Mouse (Mus musculus): ENCODE results near the gene Gfi1b. TPM values are rescaled to one million over a fixed set of nuclear protein-coding genes. Genes with fewer than 3 reads are reported as not detected.
A peak's percentile ranks its signal among the peaks of the same experiment; 100 is the strongest.

Gfi1b gene
- polyA plus RNA-seq (2015; fragmentation: Nextera tagmentation; extraction: Ambion mirVana): 0.34 TPM in 1 of 2 replicates, not detected in the other

DNA sequence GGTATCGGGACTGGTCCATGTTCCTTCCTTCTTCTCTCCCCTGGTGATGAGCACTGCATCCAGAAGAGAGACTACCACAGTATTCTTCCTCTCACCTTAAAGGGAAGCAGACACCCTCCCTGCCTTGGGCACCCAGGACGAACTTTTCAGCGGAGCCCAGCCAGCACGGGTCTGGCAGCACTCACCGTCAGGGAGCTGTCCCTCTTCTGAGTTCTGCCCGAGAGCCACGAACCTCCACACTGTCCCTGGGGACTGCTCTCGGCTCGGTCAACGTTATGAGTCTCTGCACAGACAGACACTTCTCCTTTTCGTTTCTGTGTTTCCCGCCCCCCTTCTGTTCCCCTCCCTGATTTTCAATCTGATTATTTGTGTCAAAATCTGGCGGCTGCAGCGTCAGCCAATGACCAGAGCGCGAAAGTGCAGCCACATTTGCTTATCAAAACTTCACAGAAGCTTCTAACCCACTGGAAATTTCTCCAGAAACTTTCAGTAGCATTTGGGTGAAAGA lies at the start of gene Gfi1b:
Gfi1b (minus strand) TSS at position 319 of the 508 bp plus-strand sequence.
- no peaks in the 10 kb centered on the region for H3K36me3 ChIP-seq (ENCODE audit: control insufficient read depth, insufficient read depth)
- no peak within 1 kb of the TSS for H3K9ac ChIP-seq (ENCODE audit: low read depth, low read length)
- H3K4me3 ChIP-seq (ENCODE audit: low read depth, low read length): no peak within 1 kb of the TSS
- 7% methylated on average over 16 of the region's 16 CpGs for WGBS
- H3K27me3 ChIP-seq (replicated peaks; ENCODE audit: control insufficient read depth, insufficient read depth, low read length): peaks cover 9% of the 10 kb centered on the region
- TF ChIP-seq CTCF (IDR thresholded peaks at IDR 0.05; ENCODE audit: low read depth): no peak
- H3K9me3 ChIP-seq (ENCODE audit: control insufficient read depth): no peaks in the 10 kb centered on the region
- no peak for ATAC-seq
- no peak within 1 kb of the TSS for H3K27ac ChIP-seq (ENCODE audit: low read depth, low read length)
- H3K4me2 ChIP-seq (replicated peaks; ENCODE audit: low read depth): no peak within 1 kb of the TSS
- H3K4me1 ChIP-seq (replicated peaks; ENCODE audit: control insufficient read depth, insufficient read depth, low read length): no peaks in the 10 kb centered on the region

DNA sequence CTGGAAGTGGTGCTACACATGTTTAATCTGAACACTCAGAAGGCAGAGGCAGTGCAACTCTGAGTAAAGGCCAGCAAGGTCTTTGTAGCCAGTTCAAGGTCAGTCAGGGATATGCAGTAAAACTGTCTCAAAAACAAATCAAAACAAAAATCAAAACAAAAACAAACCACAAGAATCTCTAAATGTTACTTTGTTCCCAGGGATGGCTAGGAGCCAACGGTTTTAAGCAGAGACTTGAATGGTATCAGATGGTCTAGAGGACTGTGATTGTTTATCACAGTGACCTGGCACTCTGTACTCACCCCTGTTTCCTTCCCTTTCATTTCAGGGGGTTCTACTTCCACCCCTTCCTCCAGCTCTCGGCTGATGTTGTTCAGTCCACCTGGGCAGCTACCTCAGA lies 49.7 kb upstream of the Gfi1b start:
- WGBS: 84% methylated on average over 2 of the region's 2 CpGs
- ATAC-seq: no peak
- Histone ChIP-seq H3K9me3 (ENCODE audit: control insufficient read depth) (no peaks in the 10 kb centered on the region), H3K9ac (ENCODE audit: low read depth, low read length) (no peak overlapping the region), H3K27ac (ENCODE audit: low read depth, low read length) (no peak overlapping the region), H3K27me3 (replicated peaks; ENCODE audit: control insufficient read depth, insufficient read depth, low read length) (no peaks in the 10 kb centered on the region), H3K4me1 (replicated peaks; ENCODE audit: control insufficient read depth, insufficient read depth, low read length) (no peaks in the 10 kb centered on the region), H3K4me2 (replicated peaks; ENCODE audit: low read depth) (no peak overlapping the region), H3K36me3 (ENCODE audit: control insufficient read depth, insufficient read depth) (peaks cover 80% of the 10 kb centered on the region), H3K4me3 (ENCODE audit: low read depth, low read length) (no peak overlapping the region)
- no peak for TF ChIP-seq CTCF (IDR thresholded peaks at IDR 0.05; ENCODE audit: low read depth)

DNA sequence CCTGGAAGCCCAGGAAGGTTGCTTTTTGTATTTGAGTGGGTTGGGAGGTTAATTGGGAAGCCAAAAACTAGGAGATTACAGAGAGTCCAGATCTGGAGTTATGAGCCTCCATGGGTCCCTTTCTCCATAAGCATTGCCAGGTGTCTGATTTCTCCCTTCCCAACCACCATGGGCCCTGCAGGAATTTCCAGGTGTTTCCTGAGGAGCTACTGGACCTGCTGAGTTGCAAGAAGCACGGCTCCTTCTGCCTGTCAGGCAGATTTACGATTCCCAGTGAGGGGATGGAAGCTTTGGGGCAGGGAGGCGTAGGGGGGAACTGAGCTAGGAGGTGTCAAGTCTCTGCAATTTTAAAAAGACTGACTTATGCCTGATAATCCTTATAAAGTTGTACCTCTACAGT lies 44.0 kb upstream of the Gfi1b start:
- 71% methylated on average over 3 of the region's 3 CpGs for WGBS
- H3K36me3 ChIP-seq (ENCODE audit: control insufficient read depth, insufficient read depth): peaks cover 73% of the 10 kb centered on the region
- H3K4me1 ChIP-seq (replicated peaks; ENCODE audit: control insufficient read depth, insufficient read depth, low read length): no peaks in the 10 kb centered on the region
- no peak overlapping the region for H3K27ac ChIP-seq (ENCODE audit: low read depth, low read length)
- no peaks in the 10 kb centered on the region for H3K27me3 ChIP-seq (replicated peaks; ENCODE audit: control insufficient read depth, insufficient read depth, low read length)
- TF ChIP-seq CTCF (IDR thresholded peaks at IDR 0.05; ENCODE audit: low read depth): no peak
- ATAC-seq: no peak
- no peak overlapping the region for H3K4me2 ChIP-seq (replicated peaks; ENCODE audit: low read depth)
- H3K4me3 ChIP-seq (ENCODE audit: low read depth, low read length): no peak overlapping the region
- no peaks in the 10 kb centered on the region for H3K9me3 ChIP-seq (ENCODE audit: control insufficient read depth)
- H3K9ac ChIP-seq (ENCODE audit: low read depth, low read length): no peak overlapping the region

DNA sequence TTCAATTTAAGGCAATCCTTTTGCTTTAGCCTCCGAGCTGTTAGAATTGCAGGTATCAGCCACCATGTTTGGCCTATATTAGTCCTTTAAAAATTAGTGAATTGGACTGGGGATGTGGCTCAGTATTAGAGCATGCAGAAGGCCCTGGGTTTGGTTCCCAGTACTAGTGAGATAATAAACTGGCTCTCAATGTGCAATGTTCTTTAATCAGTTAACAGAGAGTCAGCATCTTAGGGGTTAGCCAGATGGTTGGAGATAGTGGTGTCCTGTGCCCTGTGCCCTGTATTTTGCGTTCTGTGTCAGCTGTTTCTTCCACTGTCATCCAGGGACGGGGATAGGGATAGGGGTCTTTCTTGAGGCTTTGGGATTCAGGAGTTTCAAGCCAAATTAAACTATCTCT lies 41.1 kb upstream of the Gfi1b start:
- Histone ChIP-seq H3K36me3 (ENCODE audit: control insufficient read depth, insufficient read depth) (peaks cover 78% of the 10 kb centered on the region), H3K9ac (ENCODE audit: low read depth, low read length) (no peak overlapping the region), H3K9me3 (ENCODE audit: control insufficient read depth) (no peaks in the 10 kb centered on the region), H3K4me2 (replicated peaks; ENCODE audit: low read depth) (no peak overlapping the region), H3K27me3 (replicated peaks; ENCODE audit: control insufficient read depth, insufficient read depth, low read length) (no peaks in the 10 kb centered on the region), H3K4me1 (replicated peaks; ENCODE audit: control insufficient read depth, insufficient read depth, low read length) (no peaks in the 10 kb centered on the region), H3K27ac (ENCODE audit: low read depth, low read length) (no peak overlapping the region), H3K4me3 (ENCODE audit: low read depth, low read length) (no peak overlapping the region)
- no peak for TF ChIP-seq CTCF (IDR thresholded peaks at IDR 0.05; ENCODE audit: low read depth)
- 90% methylated on average over 3 of the region's 3 CpGs for WGBS
- ATAC-seq: no peak

DNA sequence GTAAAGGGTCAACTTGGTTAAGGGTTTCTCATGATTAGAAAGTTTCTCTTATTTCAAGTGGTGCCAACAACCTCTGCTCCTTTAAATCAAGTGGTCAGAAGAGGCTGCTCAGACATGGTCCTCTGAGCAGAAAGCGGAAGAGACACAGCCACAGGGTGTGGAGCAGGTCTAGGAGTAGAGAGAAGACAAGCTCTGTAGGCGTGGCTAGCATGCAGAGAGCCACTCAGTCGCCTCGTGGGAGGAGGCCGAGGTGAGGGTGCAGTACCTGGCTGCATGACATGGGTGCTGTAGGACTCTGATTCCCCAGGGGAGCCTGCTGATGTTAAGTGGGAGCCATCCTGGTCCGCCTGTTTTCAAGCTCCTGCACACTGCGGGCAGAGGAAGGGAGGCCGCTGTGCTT lies 34.4 kb upstream of the Gfi1b start:
- ATAC-seq: no peak

DNA sequence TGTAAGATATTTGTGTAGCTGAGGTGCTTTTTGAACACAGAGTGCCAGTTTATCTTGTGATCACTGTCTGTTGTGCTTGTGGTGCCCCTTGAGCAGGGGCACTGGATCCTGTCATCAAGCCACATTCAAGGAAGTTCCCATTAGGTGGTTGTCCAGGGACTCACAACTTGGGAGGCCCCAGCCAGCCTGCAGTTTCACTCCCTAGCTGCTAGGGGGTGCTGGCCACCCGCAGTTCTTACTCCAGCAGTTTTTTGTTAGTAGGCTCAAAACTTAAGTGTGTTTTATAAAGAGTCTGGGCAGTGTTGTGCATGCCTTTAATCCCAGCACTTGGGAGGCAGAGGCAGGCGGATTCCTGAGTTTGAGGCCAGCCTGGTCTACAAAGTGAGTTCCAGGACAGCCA lies 32.5 kb upstream of the Gfi1b start:
- no peak for ATAC-seq
- no peaks in the 10 kb centered on the region for H3K9me3 ChIP-seq (ENCODE audit: control insufficient read depth)
- WGBS: 69% methylated on average over 2 of the region's 2 CpGs
- H3K4me1 ChIP-seq (replicated peaks; ENCODE audit: control insufficient read depth, insufficient read depth, low read length): no peaks in the 10 kb centered on the region
- TF ChIP-seq CTCF (IDR thresholded peaks at IDR 0.05; ENCODE audit: low read depth): peak; percentile 68
- no peak overlapping the region for H3K4me2 ChIP-seq (replicated peaks; ENCODE audit: low read depth)
- H3K27me3 ChIP-seq (replicated peaks; ENCODE audit: control insufficient read depth, insufficient read depth, low read length): no peaks in the 10 kb centered on the region
- H3K36me3 ChIP-seq (ENCODE audit: control insufficient read depth, insufficient read depth): peaks cover 28% of the 10 kb centered on the region
- H3K27ac ChIP-seq (ENCODE audit: low read depth, low read length): no peak overlapping the region
- H3K4me3 ChIP-seq (ENCODE audit: low read depth, low read length): no peak overlapping the region
- no peak overlapping the region for H3K9ac ChIP-seq (ENCODE audit: low read depth, low read length)

More for the DNA sequence above, 34.4 kb upstream of the Gfi1b start:
- 69% methylated on average over 8 of the region's 8 CpGs for WGBS
- Histone ChIP-seq H3K36me3 (ENCODE audit: control insufficient read depth, insufficient read depth) (peaks cover 46% of the 10 kb centered on the region), H3K27me3 (replicated peaks; ENCODE audit: control insufficient read depth, insufficient read depth, low read length) (no peaks in the 10 kb centered on the region), H3K4me2 (replicated peaks; ENCODE audit: low read depth) (no peak overlapping the region), H3K4me3 (ENCODE audit: low read depth, low read length) (no peak overlapping the region), H3K9ac (ENCODE audit: low read depth, low read length) (no peak overlapping the region), H3K4me1 (replicated peaks; ENCODE audit: control insufficient read depth, insufficient read depth, low read length) (no peaks in the 10 kb centered on the region), H3K9me3 (ENCODE audit: control insufficient read depth) (no peaks in the 10 kb centered on the region), H3K27ac (ENCODE audit: low read depth, low read length) (no peak overlapping the region)
- no peak for TF ChIP-seq CTCF (IDR thresholded peaks at IDR 0.05; ENCODE audit: low read depth)

DNA sequence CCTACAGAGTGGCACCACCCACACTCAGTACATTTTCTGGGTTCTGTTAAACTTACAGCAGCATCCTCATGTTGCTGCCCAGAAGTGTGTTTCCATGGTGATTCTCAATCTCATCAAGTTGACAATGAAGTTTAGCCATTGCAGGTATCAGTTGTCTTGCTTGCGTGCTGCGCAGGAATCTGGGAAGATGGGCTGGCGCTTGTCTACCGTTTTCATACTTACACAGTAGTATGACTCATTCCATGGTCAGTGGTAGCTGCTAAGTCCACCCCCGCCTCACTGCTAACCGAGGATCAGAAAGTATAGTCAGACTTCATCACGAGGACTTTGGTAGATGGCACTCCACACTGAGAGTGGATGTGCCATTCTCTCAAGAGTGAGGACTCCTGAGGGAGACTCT lies 31.6 kb upstream of the Gfi1b start:
- Histone ChIP-seq H3K27me3 (replicated peaks; ENCODE audit: control insufficient read depth, insufficient read depth, low read length) (no peaks in the 10 kb centered on the region), H3K36me3 (ENCODE audit: control insufficient read depth, insufficient read depth) (peaks cover 20% of the 10 kb centered on the region), H3K4me3 (ENCODE audit: low read depth, low read length) (no peak overlapping the region), H3K4me2 (replicated peaks; ENCODE audit: low read depth) (no peak overlapping the region), H3K9ac (ENCODE audit: low read depth, low read length) (no peak overlapping the region), H3K27ac (ENCODE audit: low read depth, low read length) (no peak overlapping the region), H3K4me1 (replicated peaks; ENCODE audit: control insufficient read depth, insufficient read depth, low read length) (no peaks in the 10 kb centered on the region), H3K9me3 (ENCODE audit: control insufficient read depth) (no peaks in the 10 kb centered on the region)
- ATAC-seq: no peak
- WGBS: 97% methylated on average over 7 of the region's 7 CpGs
- no peak for TF ChIP-seq CTCF (IDR thresholded peaks at IDR 0.05; ENCODE audit: low read depth)

All from intestine, postnatal 0 days (tissue).